Mouse (Mus musculus) spleen, postnatal 4 days (tissue): ENCODE results near the gene Lasp1.

Experiments
- DNase-seq, 2 experiments: peaks; one replicate each; pipeline ENCODE4 v3.0.0; 2022; ENCODE audit warnings: low spot score in 2 of 2

The Lasp1 gene

DNA sequence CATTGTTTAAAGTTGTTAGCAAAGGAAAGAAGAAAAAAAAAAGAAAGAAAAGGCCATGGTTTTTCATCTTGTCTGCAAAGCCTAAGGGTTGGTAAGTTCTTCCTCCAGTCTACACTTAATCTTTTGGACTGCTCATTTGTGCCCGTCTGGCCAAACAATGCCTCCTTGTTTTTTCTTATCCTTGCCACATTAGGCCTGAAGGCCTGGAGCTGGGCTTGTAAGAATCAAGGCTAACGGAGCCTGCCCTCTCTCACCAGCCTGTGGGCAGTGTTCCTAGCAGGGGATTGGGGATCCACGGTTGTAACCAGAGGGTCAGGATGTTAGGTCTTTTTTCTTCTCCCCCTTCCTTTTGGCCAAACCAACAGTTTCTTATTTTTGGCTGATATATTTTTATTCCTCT lies 12.2 kb downstream of the Lasp1 start:
- DNase-seq, result no peak

GRCm38 (mm10) chr11:97811569-97812362 lies 13.0 kb downstream of the Lasp1 start:
- no peak for DNase-seq

DNA sequence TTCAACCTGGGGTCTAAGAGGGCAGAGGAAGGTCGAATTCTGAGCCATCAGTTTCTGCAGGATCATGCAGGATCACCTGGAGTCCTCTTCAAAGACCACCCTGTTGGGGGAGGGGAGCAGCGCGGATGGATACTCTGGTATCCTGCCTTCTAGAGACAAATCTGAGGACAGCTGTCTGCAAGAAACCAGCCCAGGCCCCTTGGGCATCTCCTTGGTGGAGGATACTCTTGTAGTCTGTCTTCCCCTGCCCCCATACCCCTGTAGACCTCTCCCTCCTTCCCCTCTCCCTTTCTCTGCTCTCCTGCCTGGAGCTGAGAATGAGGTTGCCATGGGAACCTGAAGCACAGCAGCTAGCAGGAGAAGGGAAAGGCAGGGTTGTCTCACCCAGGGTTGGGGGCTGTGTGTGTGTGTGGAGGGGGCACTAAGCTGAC lies 13.7 kb downstream of the Lasp1 start:
- DNase-seq, result no peak

DNA sequence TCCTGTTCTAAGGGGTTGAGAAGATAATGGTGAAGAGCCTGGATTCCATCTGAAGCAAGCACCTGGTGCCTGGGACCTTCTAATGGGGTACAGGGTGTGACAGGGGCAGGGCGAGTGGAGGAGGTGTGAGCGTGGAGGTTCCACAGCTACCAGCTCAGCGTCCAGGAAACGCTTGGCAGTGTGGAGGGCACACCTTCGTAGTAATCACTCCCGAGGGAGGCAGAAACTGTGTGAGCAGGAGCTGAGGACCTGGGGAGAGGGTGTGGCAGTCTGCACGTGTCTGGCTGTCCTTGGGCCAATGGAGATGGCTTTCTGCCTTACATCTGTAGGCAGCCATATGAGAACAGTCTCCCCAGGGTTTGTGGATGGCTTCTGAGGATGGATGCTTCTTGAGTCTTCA lies 14.3 kb downstream of the Lasp1 start:
- no peak for DNase-seq

- no peak for DNase-seq
Measured at GRCm38 (mm10) chr11:97813746-97814515, 15.1 kb downstream of the Lasp1 start.

- no peak for DNase-seq
Measured at GRCm38 (mm10) chr11:97815736-97816135, 16.9 kb downstream of the Lasp1 start.

DNA sequence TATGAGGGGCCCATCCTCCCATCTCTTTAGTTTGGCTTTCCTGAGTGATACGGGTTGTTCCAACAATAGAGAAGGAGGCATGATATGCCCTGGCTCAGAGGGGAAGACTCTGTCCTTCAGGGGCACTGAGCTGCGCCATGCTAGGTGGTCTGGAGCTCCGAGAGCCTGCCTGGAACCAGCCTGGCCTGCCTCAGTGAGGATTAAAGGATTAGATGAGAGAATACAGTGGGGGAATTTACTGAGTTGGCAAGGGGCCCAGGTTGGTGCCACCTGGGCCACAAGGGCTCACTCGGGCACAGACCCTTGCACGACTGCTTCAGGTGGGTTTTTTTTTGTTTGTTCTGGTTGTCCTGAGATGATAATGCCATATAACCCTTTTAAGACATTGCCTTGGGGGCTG lies 17.4 kb downstream of the Lasp1 start:
- DNase-seq, result no peak

- no peak for DNase-seq
Measured at GRCm38 (mm10) chr11:97816916-97817315, 18.1 kb downstream of the Lasp1 start.

- DNase-seq, result no peak
Measured at GRCm38 (mm10) chr11:97817379-97817778, 18.6 kb downstream of the Lasp1 start.

DNA sequence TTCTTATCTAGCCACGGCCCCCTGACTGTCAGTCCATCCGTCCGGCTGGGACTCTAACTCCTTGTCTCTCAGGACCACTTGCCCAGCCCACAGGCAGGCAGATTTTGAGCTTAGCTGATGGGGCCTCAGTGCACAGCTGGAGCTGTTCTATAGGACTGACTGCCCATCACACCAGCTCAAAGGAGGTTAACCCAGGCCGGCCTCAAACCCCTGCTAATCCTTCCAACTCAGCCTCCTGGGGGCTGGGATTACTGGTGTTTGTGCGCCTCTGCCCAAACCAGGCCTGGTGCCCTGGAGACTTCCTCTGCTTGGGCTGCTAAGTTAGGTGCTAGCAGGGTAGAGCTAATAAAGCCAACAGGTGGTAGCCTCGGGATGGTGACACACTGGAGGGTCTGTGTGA lies 19.2 kb downstream of the Lasp1 start:
- no peak for DNase-seq

- no peak for DNase-seq
Measured at GRCm38 (mm10) chr11:97818571-97818970, 19.8 kb downstream of the Lasp1 start.

DNA sequence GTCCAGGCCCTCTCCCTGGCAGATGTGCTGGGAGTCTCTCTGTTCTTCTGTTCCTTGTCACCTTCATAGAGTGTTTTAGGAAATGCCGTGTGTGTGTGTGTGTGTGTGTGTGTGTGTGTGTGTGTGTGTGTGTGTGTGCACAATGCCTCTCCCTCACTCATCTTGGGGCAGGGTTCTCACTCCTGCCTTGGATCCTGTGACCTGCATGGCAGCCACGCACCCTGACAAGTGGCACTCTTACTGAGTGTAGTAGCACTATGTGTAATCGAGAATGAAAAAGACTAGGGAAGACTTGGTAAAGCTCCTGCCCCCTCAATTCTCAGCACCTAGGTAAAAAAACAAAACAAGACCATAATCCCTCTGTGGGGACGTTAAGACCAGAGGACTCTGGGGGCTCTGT lies 20.3 kb downstream of the Lasp1 start:
- DNase-seq, result no peak

DNA sequence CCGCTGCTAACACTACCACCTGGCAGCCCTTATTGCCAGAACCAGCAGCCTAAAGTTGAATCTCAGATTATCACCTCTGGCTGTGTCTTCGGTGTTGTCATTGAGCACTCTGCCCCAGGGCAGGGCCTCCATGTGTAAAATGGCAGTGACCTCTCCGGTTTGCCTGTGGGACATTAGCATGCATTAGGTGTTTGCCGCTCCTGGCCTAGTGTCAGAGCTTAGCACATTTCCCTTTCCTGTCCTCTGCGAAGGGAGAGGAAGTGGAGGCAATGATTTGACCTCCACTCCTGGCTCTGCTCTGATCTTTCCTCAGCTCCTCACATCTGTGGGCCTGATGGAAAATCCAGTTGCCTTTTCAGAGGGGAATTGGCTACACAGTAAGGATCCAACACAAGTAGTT lies 21.1 kb downstream of the Lasp1 start:
- DNase-seq, result no peak

GRCm38 (mm10) chr11:97820840-97821239 lies 22.0 kb downstream of the Lasp1 start:
- DNase-seq, result no peak

- DNase-seq, result no peak
Measured at GRCm38 (mm10) chr11:97821401-97822064, 22.7 kb downstream of the Lasp1 start.

DNA sequence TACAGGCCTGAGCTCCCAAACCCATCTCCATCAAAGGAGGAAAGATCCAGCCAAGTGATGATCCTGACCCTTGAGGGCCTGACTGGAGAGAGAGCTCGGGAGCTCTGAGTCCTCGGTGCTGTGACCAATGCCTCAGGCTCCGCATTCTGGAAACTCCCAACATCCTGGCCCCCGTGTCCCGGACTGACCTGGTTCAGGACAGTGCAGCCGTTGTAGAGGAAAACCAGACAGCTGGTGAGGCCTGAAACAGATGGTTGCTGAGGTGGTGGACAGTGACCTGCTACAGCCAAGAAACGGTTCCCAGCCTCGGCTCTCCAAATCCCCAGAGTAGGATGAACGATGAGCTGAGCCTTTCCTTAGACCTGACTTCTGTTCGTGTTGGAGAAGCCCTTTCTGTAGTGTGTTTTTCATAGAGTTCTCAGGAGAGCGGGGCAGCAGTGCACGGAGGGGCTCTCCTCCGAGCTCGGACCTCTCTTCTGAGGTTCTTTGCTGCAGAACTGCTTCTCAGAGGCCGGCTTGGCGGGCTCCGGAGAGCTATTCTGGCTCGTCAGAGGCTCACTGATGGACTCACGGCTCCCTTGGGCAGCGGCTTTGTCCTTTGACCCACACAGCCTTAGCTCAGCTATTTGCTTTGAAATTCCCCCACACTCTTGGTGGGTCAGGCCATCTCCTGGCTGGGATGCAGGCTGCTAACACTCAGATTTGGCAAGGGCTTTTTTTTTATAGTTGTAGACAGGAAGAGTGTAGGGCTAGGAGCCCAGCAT lies 24.2 kb downstream of the Lasp1 start:
- no peak for DNase-seq

GRCm38 (mm10) chr11:97824168-97824567 lies 25.4 kb downstream of the Lasp1 start:
- DNase-seq, result no peak

GRCm38 (mm10) chr11:97824895-97825294 lies 26.1 kb downstream of the Lasp1 start:
- DNase-seq, result no peak

DNA sequence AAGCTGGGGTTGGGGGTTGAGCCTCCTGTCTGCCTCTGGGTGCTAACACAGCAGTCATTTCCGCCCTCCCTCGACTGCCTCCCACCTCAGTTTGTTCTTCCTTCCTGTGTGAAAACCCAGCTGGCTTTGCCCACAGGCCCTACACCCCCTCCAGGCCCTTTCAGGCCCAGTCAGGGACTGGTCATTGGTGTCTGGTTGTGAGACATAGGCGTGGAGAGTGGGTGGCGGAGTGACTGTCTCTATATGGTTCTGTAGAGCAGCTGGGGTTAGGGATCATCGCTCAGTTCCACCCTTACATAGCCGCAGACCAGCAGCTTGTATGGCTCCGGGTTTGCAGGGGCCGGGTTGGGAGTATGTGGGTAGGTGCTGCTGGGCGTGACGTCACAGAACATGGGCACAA lies 26.5 kb downstream of the Lasp1 start:
- DNase-seq, result peak in 1 of 2 experiments; percentile 43

- DNase-seq, result no peak
Measured at GRCm38 (mm10) chr11:97825971-97826370, 27.2 kb downstream of the Lasp1 start.

- no peak for DNase-seq
Measured at GRCm38 (mm10) chr11:97826414-97826813, 27.6 kb downstream of the Lasp1 start.

DNA sequence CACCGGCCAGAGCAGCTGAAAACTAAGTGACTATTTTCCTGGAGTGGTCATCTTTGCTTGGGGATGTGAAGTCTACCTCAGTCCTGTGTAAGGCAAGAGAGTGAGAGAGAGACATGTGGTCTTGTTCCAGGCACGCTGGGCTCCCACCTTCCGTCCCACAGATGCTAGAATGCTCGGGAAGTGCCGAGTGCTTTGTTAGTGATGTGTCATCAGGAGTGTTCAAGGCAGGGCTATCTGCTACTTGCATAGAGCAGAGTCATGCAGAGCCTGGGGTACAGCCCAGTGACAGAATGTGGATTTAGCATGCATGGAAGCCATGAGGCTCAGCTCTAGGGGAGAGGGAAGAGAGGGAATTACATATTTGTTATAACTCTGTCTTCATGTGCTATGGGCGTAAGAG lies 28.9 kb downstream of the Lasp1 start:
- no peak for DNase-seq
